Mouse (Mus musculus) thymus, adult 2 months (tissue): Measurements from ENCODE around the gene Catsper2.

Experiments used
- CTCF ChIP-seq: fragments of 200-500 bp; IDR thresholded peaks from 2 replicates; pipeline ENCODE4 v1.5.1; 2012; ENCODE audit warnings: mild to moderate bottlenecking, control low read depth, low read length, moderate library complexity, borderline replicate concordance; ENCODE audit not compliant: control insufficient read depth, poor library complexity, insufficient read depth; ENCODE audit errors: extremely low read depth
- POLR2A ChIP-seq: fragments of 200-500 bp; IDR thresholded peaks from 2 replicates; pipeline ENCODE4 v1.6.1; 2012; ENCODE audit warnings: mild to moderate bottlenecking, low read length, control low read depth, moderate library complexity; ENCODE audit not compliant: control insufficient read depth, poor library complexity, insufficient read depth; ENCODE audit errors: extremely low read depth

DNA sequence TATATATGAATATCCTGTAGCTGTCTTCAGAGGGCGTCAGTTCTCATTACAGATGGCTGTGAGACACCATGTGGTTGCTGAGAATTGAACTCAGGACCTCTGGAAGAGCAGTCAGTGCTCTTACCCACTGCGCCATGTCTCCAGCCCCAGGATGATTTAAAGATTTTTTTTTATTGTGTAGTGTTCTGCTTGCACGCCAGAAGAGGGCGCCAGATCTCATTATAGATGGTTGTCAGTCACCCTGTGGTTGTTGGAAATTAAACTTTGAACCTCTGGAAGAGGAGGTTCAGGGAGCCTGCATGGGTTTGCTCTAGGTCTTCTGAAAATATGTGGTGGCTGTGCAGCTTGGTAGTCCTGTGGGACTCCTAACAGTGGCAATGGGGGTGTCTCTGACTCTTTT lies 5.4 kb downstream of the Catsper2 start:
- TF ChIP-seq POLR2A (no peak), CTCF (no peak)
